Comparison of ENCODE assay signal across 14 mouse cellular contexts in the genomic region with DNA sequence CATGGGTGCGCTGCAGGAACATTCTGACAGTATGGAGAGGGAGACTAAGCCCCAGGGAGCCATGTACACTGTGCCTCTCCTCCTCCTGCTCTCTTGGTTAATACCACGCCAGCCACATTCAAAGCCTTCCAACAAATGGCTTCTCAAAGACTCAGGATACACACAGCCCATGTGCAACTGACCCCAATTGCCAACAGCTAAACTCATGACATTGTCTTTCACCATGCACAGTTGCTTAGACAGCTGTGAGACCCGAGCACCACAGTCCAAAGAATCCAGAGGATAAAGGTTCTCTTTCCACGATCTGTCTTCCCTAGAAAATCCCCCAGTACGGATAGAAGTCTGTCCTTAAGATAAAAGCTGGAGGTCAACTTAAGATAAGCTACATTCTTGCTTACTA. TPM values are rescaled to one million over a fixed set of nuclear protein-coding genes. Genes with fewer than 3 reads are reported as not detected.
DNase-seq lines count a peak whose midpoint lies in the region; ATAC-seq and TF ChIP-seq lines count a peak whose summit lies in the region.
"Had no signal": no experiment of that assay in that cellular context is flagged by ENCODE, and none has a peak within 500 bp of the region (broad histone marks: within the 10 kb centered on the region; RNA-seq: fewer than 3 reads in every experiment).

No protein-coding gene starts in this region.

- intact Hi-C loops in heart, postnatal 25 days (cut with DNase I) = no loop called here

- no peak for ATAC-seq in limb, embryonic 15.5 days (ENCODE audit: insufficient number of reproducible peaks, low FRiP score, low TSS enrichment, low read depth)
- ATAC-seq in liver, postnatal 0 days = no peak
- no peak for ATAC-seq in frontal cortex, adult (ENCODE audit: low TSS enrichment)

- peak overlapping the region; percentile 37; the same call in 1 of the 2 replicates for H3K27ac ChIP-seq in heart, embryonic 10.5 days
- peak overlapping the region; percentile 15; the same call in 1 of the 2 replicates for H3K27ac ChIP-seq in layer of hippocampus, adult 2 months
- H3K27ac ChIP-seq in limb, embryonic 15.5 days = peak overlapping the region; percentile 14; the same call in 1 of the 2 replicates
- H3K27ac ChIP-seq in liver, postnatal 0 days (ENCODE audit: low read depth) = peak overlapping the region; percentile 85
- H3K27ac ChIP-seq: limb, embryonic 13.5 days; midbrain, embryonic 12.5 days had no signal

- H3K4me1 ChIP-seq in heart, embryonic 10.5 days = peaks cover 82% of the 10 kb centered on the region
- H3K4me1 ChIP-seq in limb, embryonic 15.5 days = peaks cover 89% of the 10 kb centered on the region
- H3K4me1 ChIP-seq in liver, postnatal 0 days (ENCODE audit: insufficient read depth) = peaks cover 92% of the 10 kb centered on the region

- no peak for TF ChIP-seq EP300 in liver, postnatal 0 days (IDR thresholded peaks at IDR 0.05; ENCODE audit: low read depth)

- 48% methylated on average over 5 of the region's 5 CpGs for WGBS in heart, embryonic 10.5 days
- WGBS in limb, embryonic 15.5 days = 68% methylated on average over 5 of the region's 5 CpGs
- WGBS in liver, postnatal 0 days (ENCODE audit: insufficient replicate concordance) = 58% methylated on average over 5 of the region's 5 CpGs

- H3K27me3 ChIP-seq in heart, embryonic 10.5 days (ENCODE audit: insufficient read depth, poor library complexity, severe bottlenecking) = no peaks in the 10 kb centered on the region
- no peaks in the 10 kb centered on the region for H3K27me3 ChIP-seq in limb, embryonic 15.5 days
- H3K27me3 ChIP-seq in liver, postnatal 0 days (ENCODE audit: insufficient read depth, low read length) = no peaks in the 10 kb centered on the region
- H3K27me3 ChIP-seq: limb, embryonic 13.5 days; midbrain, embryonic 12.5 days had no signal

- no peak for TF ChIP-seq CTCF in layer of hippocampus, adult 2 months (conservative IDR thresholded peaks at IDR 0.05)
- TF ChIP-seq CTCF in liver, postnatal 0 days (IDR thresholded peaks at IDR 0.05; ENCODE audit: low read depth) = no peak

- DNase-seq in heart, embryonic 10.5 days (ENCODE audit: low spot score) = no peak
- no peak for DNase-seq in heart, postnatal 25 days (ENCODE audit: low spot score)
- no peak for DNase-seq in layer of hippocampus, adult 2 months (ENCODE audit: low spot score in 2 of 2)
- no peak for DNase-seq in layer of hippocampus, adult 9-10 months (ENCODE audit: low spot score)
- DNase-seq in liver, postnatal 0 days = no peak
- DNase-seq: B cell, adult 2 months; cerebellum, adult 11-12 months; gastrocnemius, postnatal 36 days; right cerebral cortex, postnatal 25 days; thymus, postnatal 4 days had no signal

- H3K36me3 ChIP-seq in heart, embryonic 10.5 days = no peaks in the 10 kb centered on the region
- H3K36me3 ChIP-seq in limb, embryonic 15.5 days = no peaks in the 10 kb centered on the region
- H3K36me3 ChIP-seq in liver, postnatal 0 days (replicated peaks; ENCODE audit: insufficient read depth, low read length) = peaks cover 12% of the 10 kb centered on the region
- H3K36me3 ChIP-seq: limb, embryonic 13.5 days; midbrain, embryonic 12.5 days had no signal

- no peak overlapping the region for H3K4me2 ChIP-seq in limb, embryonic 15.5 days
- H3K4me2 ChIP-seq in liver, postnatal 0 days (ENCODE audit: low read depth, low read length) = peak overlapping the region; percentile 63
- H3K4me2 ChIP-seq: limb, embryonic 13.5 days; midbrain, embryonic 12.5 days had no signal

- H3K4me3 ChIP-seq in heart, embryonic 10.5 days = no peak overlapping the region
- no peak overlapping the region for H3K4me3 ChIP-seq in layer of hippocampus, adult 2 months
- no peak overlapping the region for H3K4me3 ChIP-seq in limb, embryonic 15.5 days
- H3K4me3 ChIP-seq in liver, postnatal 0 days (ENCODE audit: low read depth, low read length) = 0 out of 2 replicates have a peak overlapping the region, but pooled peaks have one; percentile 21
- H3K4me3 ChIP-seq: limb, embryonic 13.5 days; midbrain, embryonic 12.5 days had no signal

- no peak overlapping the region for H3K9ac ChIP-seq in limb, embryonic 15.5 days
- H3K9ac ChIP-seq in liver, postnatal 0 days (replicated peaks) = 0 out of 2 replicates have a peak overlapping the region, but pooled peaks have one; percentile 47
- H3K9ac ChIP-seq: limb, embryonic 13.5 days had no signal

- H3K9me3 ChIP-seq in heart, embryonic 10.5 days = no peaks in the 10 kb centered on the region
- H3K9me3 ChIP-seq in limb, embryonic 15.5 days = no peaks in the 10 kb centered on the region
- H3K9me3 ChIP-seq in liver, postnatal 0 days (ENCODE audit: low read length) = no peaks in the 10 kb centered on the region
- H3K9me3 ChIP-seq: limb, embryonic 13.5 days; midbrain, embryonic 12.5 days had no signal

RNA-seq across cellular contexts. Expression of gene Foxo3, which starts 27.9 kb away (rescaled TPM):
- 3.4 and 4.3 TPM in 2 replicates for polyA plus RNA-seq in heart, embryonic 10.5 days (2016; fragmentation: Nextera tagmentation; extraction: Ambion mirVana)
- 10 to 100 TPM; 69.7 to 90.2 TPM for total RNA-seq in heart, postnatal 25 days (2021)
- total RNA-seq in layer of hippocampus, adult 2 months (2021) = 10 to 100 TPM; 47.5 to 53.2 TPM
- polyA plus RNA-seq in limb, embryonic 15.5 days (2015; fragmentation: Nextera tagmentation; extraction: Ambion mirVana) = 9.0 and 10.2 TPM in 2 replicates
- polyA plus RNA-seq in liver, postnatal 0 days (2015; fragmentation: Nextera tagmentation; extraction: Ambion mirVana) = 8.4 and 9.4 TPM in 2 replicates

Comparison
In these comparisons a context has a peak if more than half of its experiments do, and no peak if none do; other contexts are left out.
1. H3K27ac ChIP-seq: peak in every context shown above with its lines; median percentile 85 in liver, postnatal 0 days; 37 in heart, embryonic 10.5 days; 15 in layer of hippocampus, adult 2 months; 14 in limb, embryonic 15.5 days.